Mouse (Mus musculus): ENCODE results near the gene Fh1. TPM values are rescaled to one million over a fixed set of nuclear protein-coding genes. Genes with fewer than 3 reads are reported as not detected.
A peak's percentile ranks its signal among the peaks of the same experiment; 100 is the strongest.

Gene Fh1
- polyA plus RNA-seq (2015; fragmentation: Nextera tagmentation; extraction: Ambion mirVana), result 76.2 and 78.8 TPM in 2 replicates

DNA sequence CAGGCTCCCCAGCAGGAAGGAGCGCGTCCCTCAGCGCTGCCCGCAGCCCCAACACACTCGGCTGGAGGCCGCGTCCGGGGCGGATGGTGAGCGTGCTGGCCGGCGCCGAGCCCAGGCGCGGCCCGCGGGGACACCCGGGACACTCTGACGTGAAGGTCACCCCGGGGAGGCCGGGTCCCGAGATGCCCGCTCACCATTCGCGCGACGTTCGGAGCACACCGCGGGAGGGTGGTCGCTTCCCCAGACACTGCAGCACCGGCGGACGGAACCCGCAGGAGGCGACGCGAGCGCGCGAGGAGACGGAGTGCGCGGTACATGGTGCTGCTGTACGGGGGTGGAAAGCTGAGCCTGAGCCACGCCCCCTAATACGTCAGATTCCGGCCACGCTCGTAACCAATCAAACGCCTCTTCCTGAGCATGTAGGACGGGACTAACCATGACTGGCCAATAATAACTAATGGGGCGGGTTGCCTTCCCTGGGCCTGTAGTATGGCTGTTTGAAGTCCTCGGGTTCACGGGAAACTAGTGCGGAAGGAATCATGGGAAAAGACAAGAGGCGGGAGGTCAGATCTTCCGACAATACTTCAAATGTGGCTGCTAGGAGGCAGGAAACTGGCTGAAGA is at the start of gene Fh1:
TSS of gene Fh1 (minus strand) at position 379 of the 623 bp plus-strand sequence.
- H3K27ac ChIP-seq, result peak within 1 kb of the TSS; percentile 70
- H3K4me3 ChIP-seq, result peak within 1 kb of the TSS; percentile 91
- H3K36me3 ChIP-seq (ENCODE audit: poor library complexity, severe bottlenecking), result no peaks in the 10 kb centered on the region
- under 1% methylated on average over 58 of the region's 58 CpGs for WGBS
- H3K9ac ChIP-seq, result peak within 1 kb of the TSS; percentile 97
- peak within 1 kb of the TSS; percentile 90 for H3K4me2 ChIP-seq
- H3K9me3 ChIP-seq (replicated peaks), result no peaks in the 10 kb centered on the region
- peaks cover 9% of the 10 kb centered on the region for H3K4me1 ChIP-seq
- ATAC-seq, result peak; percentile 100
- no peaks in the 10 kb centered on the region for H3K27me3 ChIP-seq

DNA sequence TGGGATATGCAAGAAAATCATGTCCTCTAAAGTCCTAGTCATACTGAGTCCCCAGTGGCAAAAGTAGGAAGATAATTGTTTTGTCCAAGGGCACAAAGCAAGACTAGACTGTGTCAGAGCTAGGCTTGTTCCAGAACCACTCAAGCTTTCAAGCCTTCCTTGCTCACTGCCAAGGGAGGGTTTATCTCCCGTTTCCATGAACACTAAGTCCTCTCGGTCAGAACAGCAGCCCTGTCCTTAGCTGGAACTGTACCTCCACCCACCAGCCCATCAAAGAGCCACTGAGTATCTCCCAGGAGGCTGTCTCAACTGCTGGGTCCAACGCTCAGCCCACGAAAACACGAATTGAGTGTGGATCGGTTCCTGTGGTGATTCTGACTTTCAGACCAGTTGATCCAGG is 49.7 kb upstream of the Fh1 start:
- no peaks in the 10 kb centered on the region for H3K9me3 ChIP-seq (replicated peaks)
- no peaks in the 10 kb centered on the region for H3K36me3 ChIP-seq (ENCODE audit: poor library complexity, severe bottlenecking)
- H3K4me1 ChIP-seq, result no peaks in the 10 kb centered on the region
- H3K9ac ChIP-seq, result no peak overlapping the region
- 88% methylated on average over 6 of the region's 6 CpGs for WGBS
- no peak overlapping the region for H3K27ac ChIP-seq
- no peak for ATAC-seq
- H3K27me3 ChIP-seq, result no peaks in the 10 kb centered on the region
- H3K4me2 ChIP-seq, result no peak overlapping the region
- no peak overlapping the region for H3K4me3 ChIP-seq

DNA sequence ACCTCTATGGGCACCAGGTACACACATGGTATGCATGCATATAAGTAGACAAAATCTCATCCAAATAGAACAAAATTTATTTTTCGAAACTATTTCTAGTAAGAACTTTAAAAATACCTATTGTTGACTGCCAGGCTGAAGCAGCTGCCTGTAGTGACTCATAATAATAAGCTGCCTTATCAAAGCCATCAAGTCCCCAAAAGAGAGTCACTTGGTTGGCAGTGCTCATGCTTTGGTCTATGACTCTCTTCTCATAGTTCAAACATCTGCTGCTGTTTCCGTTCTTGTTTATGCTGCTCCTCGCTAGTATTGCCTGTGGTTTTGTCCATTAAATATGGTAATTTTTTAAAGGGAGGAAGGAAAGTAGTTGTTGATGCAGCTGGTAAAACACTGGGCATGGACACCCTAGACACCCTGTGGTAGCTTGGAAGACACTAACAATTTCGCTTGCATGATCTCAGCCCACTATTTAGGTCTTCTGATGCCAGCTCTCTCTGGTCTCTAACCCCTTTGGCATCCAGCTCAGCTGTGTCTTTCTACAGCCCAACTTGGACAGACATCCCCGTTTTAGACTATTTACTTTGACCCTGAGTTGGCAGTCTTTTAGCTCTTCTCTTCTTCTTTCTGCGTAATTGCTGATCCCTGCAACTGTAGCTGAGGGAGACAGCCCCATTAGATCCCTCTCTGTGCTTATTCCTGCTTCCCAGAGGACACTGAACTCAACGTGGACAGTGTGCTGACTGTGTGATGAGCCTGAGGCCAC is 48.3 kb upstream of the Fh1 start:
- Histone ChIP-seq H3K4me2 (no peak overlapping the region), H3K27me3 (no peaks in the 10 kb centered on the region), H3K9me3 (replicated peaks) (no peaks in the 10 kb centered on the region), H3K9ac (no peak overlapping the region), H3K36me3 (ENCODE audit: poor library complexity, severe bottlenecking) (no peaks in the 10 kb centered on the region), H3K27ac (no peak overlapping the region), H3K4me3 (no peak overlapping the region), H3K4me1 (0 out of 2 replicates have a peak, but pooled peaks cover 3% of the 10 kb centered on the region)
- WGBS, result 84% methylated on average over 7 of the region's 7 CpGs
- no peak for ATAC-seq

DNA sequence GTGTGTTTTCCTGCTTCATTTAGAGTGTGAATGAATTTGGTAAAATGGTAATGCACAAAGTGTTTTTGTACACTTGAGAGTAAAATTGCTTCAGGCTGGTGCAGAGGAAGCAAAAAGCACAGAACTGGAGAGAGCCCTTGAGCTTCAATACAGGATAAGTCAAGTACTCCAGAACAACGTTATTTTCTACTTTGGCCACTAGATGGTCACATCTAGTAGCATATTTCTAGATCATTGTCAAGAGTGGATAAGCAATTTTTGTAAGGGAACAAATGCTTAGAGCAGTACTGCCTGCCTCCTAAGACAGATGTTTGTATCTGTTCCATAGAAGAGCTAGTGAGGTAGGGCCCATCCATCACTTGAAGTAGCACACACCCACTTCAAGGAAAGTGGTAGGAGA is 46.2 kb upstream of the Fh1 start:
- Histone ChIP-seq H3K4me1 (0 out of 2 replicates have a peak, but pooled peaks cover 3% of the 10 kb centered on the region), H3K27ac (no peak overlapping the region), H3K36me3 (ENCODE audit: poor library complexity, severe bottlenecking) (no peaks in the 10 kb centered on the region), H3K27me3 (no peaks in the 10 kb centered on the region), H3K9me3 (replicated peaks) (no peaks in the 10 kb centered on the region), H3K9ac (no peak overlapping the region), H3K4me3 (no peak overlapping the region), H3K4me2 (no peak overlapping the region)
- WGBS, result 50% methylated on average over 1 of the region's 1 CpGs
- no peak for ATAC-seq

DNA sequence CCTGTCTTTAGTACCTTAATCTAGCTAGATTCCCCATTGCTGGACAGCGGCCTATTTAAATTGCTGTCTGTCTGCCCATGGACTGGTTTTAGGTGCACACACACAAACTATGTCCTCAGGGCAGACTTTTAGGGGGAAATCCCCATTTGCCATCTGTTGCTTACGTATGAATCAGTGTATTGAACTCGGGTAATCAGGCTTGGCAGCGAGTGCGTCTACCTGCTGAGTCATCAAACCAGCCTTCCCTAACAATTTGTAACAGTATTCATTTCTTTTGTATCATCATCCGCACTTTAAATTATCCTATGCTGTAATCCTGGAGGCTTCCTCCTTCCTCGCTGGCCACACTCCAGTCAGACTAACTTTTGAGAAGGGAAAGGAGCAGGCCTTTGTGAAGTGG is 44.6 kb upstream of the Fh1 start:
- WGBS, result 49% methylated on average over 7 of the region's 7 CpGs
- no peaks in the 10 kb centered on the region for H3K9me3 ChIP-seq (replicated peaks)
- 0 out of 2 replicates have a peak, but pooled peaks cover 3% of the 10 kb centered on the region for H3K4me1 ChIP-seq
- H3K27ac ChIP-seq, result no peak overlapping the region
- no peak overlapping the region for H3K4me3 ChIP-seq
- H3K36me3 ChIP-seq (ENCODE audit: poor library complexity, severe bottlenecking), result no peaks in the 10 kb centered on the region
- H3K4me2 ChIP-seq, result no peak overlapping the region
- ATAC-seq, result no peak
- H3K27me3 ChIP-seq, result no peaks in the 10 kb centered on the region
- no peak overlapping the region for H3K9ac ChIP-seq

DNA sequence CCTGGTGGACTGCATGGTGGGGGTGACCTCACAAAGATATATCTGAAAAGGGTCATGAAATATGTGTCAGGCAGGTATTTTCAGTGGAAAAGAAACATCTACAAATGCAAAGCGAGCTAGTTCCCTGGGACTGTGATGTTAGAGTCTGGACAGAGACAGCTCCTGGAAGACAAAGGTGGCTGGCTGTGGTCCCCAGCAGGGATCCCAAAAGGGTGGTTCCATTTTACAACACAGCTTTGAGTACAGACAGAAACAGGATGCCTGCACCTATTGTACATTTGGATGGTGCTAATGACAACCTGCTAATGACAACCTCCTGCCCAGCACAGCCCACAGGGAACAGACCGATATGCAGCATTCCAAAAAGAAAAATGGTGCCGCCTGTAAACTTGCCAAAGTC is 44.0 kb upstream of the Fh1 start:
- H3K36me3 ChIP-seq (ENCODE audit: poor library complexity, severe bottlenecking), result no peaks in the 10 kb centered on the region
- H3K4me1 ChIP-seq, result 0 out of 2 replicates have a peak, but pooled peaks cover 3% of the 10 kb centered on the region
- H3K27me3 ChIP-seq, result no peaks in the 10 kb centered on the region
- no peak overlapping the region for H3K4me2 ChIP-seq
- H3K4me3 ChIP-seq, result no peak overlapping the region
- no peak overlapping the region for H3K9ac ChIP-seq
- ATAC-seq, result no peak
- H3K27ac ChIP-seq, result no peak overlapping the region
- WGBS, result 95% methylated on average over 3 of the region's 3 CpGs
- no peaks in the 10 kb centered on the region for H3K9me3 ChIP-seq (replicated peaks)

DNA sequence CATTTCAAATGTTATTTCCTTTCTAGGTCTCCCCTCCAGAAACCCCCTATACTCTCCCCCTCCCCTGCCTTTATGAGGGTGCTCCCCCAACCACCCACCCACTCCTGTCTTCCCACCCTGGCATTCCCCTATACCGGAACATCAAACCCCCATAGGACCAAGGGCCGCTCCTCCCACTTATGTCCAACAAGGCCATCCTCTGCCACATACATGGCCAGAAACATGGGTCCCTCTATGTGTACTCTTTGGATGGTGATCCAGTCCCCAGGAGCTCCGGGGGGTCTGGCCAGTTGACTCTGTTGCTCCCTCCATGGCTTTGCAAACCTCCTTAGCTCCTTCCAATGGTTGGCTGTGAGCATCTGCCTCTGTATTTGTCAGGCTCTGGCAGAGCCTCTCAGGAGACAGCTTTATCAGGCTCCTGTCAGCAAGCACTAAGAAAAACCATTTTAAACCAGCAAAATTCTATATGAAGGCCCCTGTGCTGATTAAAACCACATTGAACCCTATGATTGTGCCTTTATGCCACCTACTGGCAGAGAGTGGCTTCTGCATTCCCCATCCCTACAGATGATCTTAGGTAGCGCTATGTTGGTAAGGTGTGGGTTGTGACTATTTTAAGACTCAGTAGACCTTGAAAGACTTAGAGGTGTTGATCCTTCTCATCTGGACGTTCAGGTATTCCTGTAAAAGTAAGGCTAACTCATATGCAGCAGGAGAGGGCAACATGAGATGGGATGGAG is 43.4 kb upstream of the Fh1 start:
- H3K27ac ChIP-seq, result no peak overlapping the region
- WGBS, result 81% methylated on average over 5 of the region's 5 CpGs
- H3K4me3 ChIP-seq, result no peak overlapping the region
- no peak overlapping the region for H3K4me2 ChIP-seq
- no peak overlapping the region for H3K9ac ChIP-seq
- ATAC-seq, result peak; percentile 80
- H3K36me3 ChIP-seq (ENCODE audit: poor library complexity, severe bottlenecking), result no peaks in the 10 kb centered on the region
- H3K9me3 ChIP-seq (replicated peaks), result no peaks in the 10 kb centered on the region
- H3K4me1 ChIP-seq, result 0 out of 2 replicates have a peak, but pooled peaks cover 3% of the 10 kb centered on the region
- no peaks in the 10 kb centered on the region for H3K27me3 ChIP-seq

DNA sequence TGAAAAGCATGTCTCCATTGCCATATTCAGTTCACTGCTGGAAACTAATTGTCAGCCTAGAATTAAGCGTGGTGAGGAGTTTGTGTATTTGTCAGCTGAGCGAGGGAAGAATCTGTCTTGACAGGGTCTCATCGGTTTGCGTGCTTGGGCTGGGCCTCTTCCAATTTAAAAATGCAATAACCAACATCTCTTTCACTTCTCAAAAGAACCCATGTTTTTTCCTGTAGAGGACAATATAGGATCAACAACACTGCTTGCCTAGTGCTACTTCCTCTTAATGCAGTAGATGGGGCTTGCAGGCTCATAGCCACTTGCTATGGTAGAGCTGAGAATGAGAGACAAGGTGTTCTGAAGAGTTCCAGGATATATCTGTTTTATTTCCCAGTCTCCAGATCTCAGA is 34.5 kb upstream of the Fh1 start:
- Histone ChIP-seq H3K9me3 (replicated peaks) (no peaks in the 10 kb centered on the region), H3K27me3 (no peaks in the 10 kb centered on the region), H3K4me3 (no peak overlapping the region), H3K4me1 (no peaks in the 10 kb centered on the region), H3K4me2 (no peak overlapping the region), H3K36me3 (ENCODE audit: poor library complexity, severe bottlenecking) (no peaks in the 10 kb centered on the region), H3K27ac (no peak overlapping the region), H3K9ac (no peak overlapping the region)
- WGBS, result 93% methylated on average over 4 of the region's 4 CpGs
- no peak for ATAC-seq

DNA sequence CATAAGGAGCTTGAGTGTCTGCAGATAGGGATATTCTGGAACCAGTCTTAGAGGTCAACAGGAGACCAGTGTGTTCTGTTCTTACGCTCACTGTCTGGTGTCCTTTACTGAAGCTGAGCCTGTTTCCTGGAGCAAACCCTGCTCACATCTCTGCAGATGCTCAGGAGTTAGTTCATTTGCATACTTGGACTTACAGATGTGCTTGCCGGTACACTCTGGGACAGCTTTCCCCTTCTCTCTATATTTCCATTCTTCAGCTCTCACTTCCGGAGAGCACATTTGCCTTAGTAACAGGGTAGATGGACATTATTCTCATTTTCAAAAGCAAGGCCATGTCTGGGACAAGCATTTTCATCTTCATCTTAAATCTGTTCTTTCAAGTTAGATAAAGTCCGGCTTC is 23.2 kb upstream of the Fh1 start:
- no peaks in the 10 kb centered on the region for H3K9me3 ChIP-seq (replicated peaks)
- H3K36me3 ChIP-seq (ENCODE audit: poor library complexity, severe bottlenecking), result no peaks in the 10 kb centered on the region
- H3K27ac ChIP-seq, result no peak overlapping the region
- no peak overlapping the region for H3K9ac ChIP-seq
- no peak for ATAC-seq
- WGBS, result 91% methylated on average over 4 of the region's 4 CpGs
- H3K4me2 ChIP-seq, result no peak overlapping the region
- no peaks in the 10 kb centered on the region for H3K4me1 ChIP-seq
- H3K27me3 ChIP-seq, result no peaks in the 10 kb centered on the region
- H3K4me3 ChIP-seq, result no peak overlapping the region

DNA sequence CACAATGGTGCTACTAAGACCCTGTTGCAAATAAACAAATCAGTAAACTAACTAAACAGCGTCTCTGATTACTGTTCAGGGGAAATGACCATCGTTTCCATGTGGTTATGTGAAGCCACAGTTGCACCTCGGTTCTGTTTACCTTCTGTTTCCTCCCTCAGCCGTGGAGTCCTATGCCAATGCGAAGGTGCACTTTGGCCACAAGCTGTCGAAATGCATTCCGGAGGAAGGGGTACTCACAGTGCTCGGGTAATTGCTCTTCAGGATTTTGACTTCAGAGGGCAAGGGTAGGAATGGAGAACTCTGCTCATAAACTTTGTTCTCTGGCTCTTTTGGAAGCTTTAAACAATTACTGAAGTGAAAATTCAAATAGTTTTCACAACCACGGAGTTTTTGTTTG is 21.5 kb upstream of the Fh1 start:
- 83% methylated on average over 9 of the region's 9 CpGs for WGBS
- H3K9ac ChIP-seq, result no peak overlapping the region
- H3K9me3 ChIP-seq (replicated peaks), result no peaks in the 10 kb centered on the region
- no peak overlapping the region for H3K4me3 ChIP-seq
- H3K36me3 ChIP-seq (ENCODE audit: poor library complexity, severe bottlenecking), result no peaks in the 10 kb centered on the region
- H3K27ac ChIP-seq, result no peak overlapping the region
- H3K4me2 ChIP-seq, result no peak overlapping the region
- ATAC-seq, result no peak
- H3K27me3 ChIP-seq, result no peaks in the 10 kb centered on the region
- H3K4me1 ChIP-seq, result no peaks in the 10 kb centered on the region

DNA sequence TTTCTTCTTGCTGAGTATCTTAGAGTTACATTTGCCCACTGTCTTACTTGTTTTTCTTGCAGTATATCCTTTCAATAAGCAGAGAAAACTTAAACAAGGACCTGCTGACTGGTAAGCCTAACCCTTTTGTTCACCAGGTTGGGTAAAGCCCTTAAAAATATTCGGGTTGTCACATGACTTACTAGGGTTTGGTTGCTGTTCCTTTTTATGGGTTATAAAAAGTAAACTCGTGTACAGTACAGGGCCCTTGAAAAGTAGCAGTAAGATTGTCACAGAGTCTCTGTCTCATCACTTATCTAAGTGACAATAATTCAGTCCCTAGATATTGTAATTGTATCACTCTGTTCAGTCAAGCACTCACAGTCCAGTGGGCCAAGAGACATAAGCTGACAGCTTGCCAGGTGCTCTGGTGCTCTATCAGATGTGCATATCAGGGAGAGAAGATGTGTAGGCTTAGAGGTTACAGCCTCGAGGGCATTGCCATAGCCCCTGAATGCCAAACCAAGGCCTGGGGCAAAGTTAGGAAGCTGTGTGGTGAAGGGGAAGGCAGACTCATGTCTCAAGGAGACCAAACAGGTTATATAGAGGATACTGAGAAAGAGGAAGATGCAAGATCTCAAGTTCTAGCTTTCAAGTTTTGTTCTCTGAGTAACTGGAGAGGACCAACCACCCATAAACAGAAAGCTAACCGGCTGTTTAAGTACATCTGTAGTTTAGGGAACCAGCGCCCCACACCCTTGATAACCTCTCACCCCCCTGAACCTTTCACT is 18.2 kb upstream of the Fh1 start:
- Histone ChIP-seq H3K4me2 (no peak overlapping the region), H3K36me3 (ENCODE audit: poor library complexity, severe bottlenecking) (no peaks in the 10 kb centered on the region), H3K9ac (no peak overlapping the region), H3K4me1 (no peaks in the 10 kb centered on the region), H3K9me3 (replicated peaks) (no peaks in the 10 kb centered on the region), H3K27ac (no peak overlapping the region), H3K27me3 (no peaks in the 10 kb centered on the region), H3K4me3 (no peak overlapping the region)
- 81% methylated on average over 5 of the region's 5 CpGs for WGBS
- no peak for ATAC-seq
